Mouse (Mus musculus) frontal cortex, postnatal 25 days (tissue): ENCODE measurements around the gene Pde4d.

ENCODE experiments used
- DNase-seq, 2 experiments: peaks; one replicate each; pipeline ENCODE4 v3.0.0; 2022; ENCODE audit warnings: low spot score in 2 of 2

The Pde4d gene

GRCm38 (mm10) chr13:109296347-109297037 lies 846.7 kb downstream of the Pde4d start:
- no peak for DNase-seq

- DNase-seq: no peak
These were observed 849.1 kb downstream of the Pde4d start for GRCm38 (mm10) chr13:109298852-109299251.

GRCm38 (mm10) chr13:109299511-109300250 lies 849.9 kb downstream of the Pde4d start:
- no peak for DNase-seq

GRCm38 (mm10) chr13:109312542-109312941 lies 862.8 kb downstream of the Pde4d start:
- no peak for DNase-seq

- DNase-seq: no peak
These were observed 865.9 kb downstream of the Pde4d start for GRCm38 (mm10) chr13:109315608-109316007.

GRCm38 (mm10) chr13:109317644-109318043 lies 867.9 kb downstream of the Pde4d start:
- no peak for DNase-seq

- DNase-seq: no peak
These were observed 868.8 kb downstream of the Pde4d start for GRCm38 (mm10) chr13:109318434-109318998.

GRCm38 (mm10) chr13:109326061-109326460 lies 876.3 kb downstream of the Pde4d start:
- DNase-seq: no peak

GRCm38 (mm10) chr13:109331563-109331962 lies 881.8 kb downstream of the Pde4d start:
- no peak for DNase-seq

GRCm38 (mm10) chr13:109341902-109342301 lies 892.2 kb downstream of the Pde4d start:
- DNase-seq: no peak

GRCm38 (mm10) chr13:109342469-109342868 lies 892.7 kb downstream of the Pde4d start:
- DNase-seq: no peak

GRCm38 (mm10) chr13:109343596-109343995 lies 893.8 kb downstream of the Pde4d start:
- DNase-seq: peak; percentile 60 to 65

- no peak for DNase-seq
These were observed 898.0 kb downstream of the Pde4d start for GRCm38 (mm10) chr13:109347770-109348169.

- DNase-seq: no peak
These were observed 898.6 kb downstream of the Pde4d start for GRCm38 (mm10) chr13:109348316-109348715.

GRCm38 (mm10) chr13:109350100-109350499 lies 900.4 kb downstream of the Pde4d start:
- no peak for DNase-seq

- no peak for DNase-seq
These were observed 904.3 kb downstream of the Pde4d start for GRCm38 (mm10) chr13:109354017-109354416.

- no peak for DNase-seq
These were observed 906.5 kb downstream of the Pde4d start for GRCm38 (mm10) chr13:109356252-109356651.

GRCm38 (mm10) chr13:109359994-109360393 lies 910.2 kb downstream of the Pde4d start:
- no peak for DNase-seq

- DNase-seq: no peak
These were observed 912.6 kb downstream of the Pde4d start for GRCm38 (mm10) chr13:109362340-109362739.

GRCm38 (mm10) chr13:109374465-109374864 lies 924.7 kb downstream of the Pde4d start:
- DNase-seq: no peak

- no peak for DNase-seq
These were observed 926.9 kb downstream of the Pde4d start for GRCm38 (mm10) chr13:109376681-109377080.

GRCm38 (mm10) chr13:109380149-109380548 lies 930.4 kb downstream of the Pde4d start:
- DNase-seq: no peak
